Mouse (Mus musculus) spleen, adult 2 months (tissue): ENCODE data around the gene Myt1l. TPM values are rescaled to one million over a fixed set of nuclear protein-coding genes. Genes with fewer than 3 reads are reported as not detected.

Experiments used
- DNase-seq, 2 experiments: peaks; one replicate each; pipeline versions ENCODE4 v3.0.0 to v3.0.0-alpha.2; 2012 to 2021; ENCODE audit warnings: low spot score in 2 of 2, low read depth in 1 of 2
- H3K27ac ChIP-seq: fragments of 200-500 bp; 2 replicates; pipeline ENCODE4 v1.5.1; 2012; ENCODE audit warnings: low read length, inconsistent platforms; ENCODE audit not compliant: insufficient read depth
- H3K27me3 ChIP-seq: fragments of 200-500 bp; 2 replicates; pipeline ENCODE4 v1.6.1; 2012; ENCODE audit warnings: mild to moderate bottlenecking, moderate library complexity, low read length, inconsistent platforms; ENCODE audit not compliant: control insufficient read depth, insufficient read depth
- H3K36me3 ChIP-seq: fragments of 200-500 bp; 2 replicates; pipeline ENCODE4 v1.6.1; 2012; ENCODE audit warnings: mild to moderate bottlenecking, low read length, inconsistent platforms; ENCODE audit not compliant: control insufficient read depth, insufficient read depth
- H3K4me1 ChIP-seq: fragments of 200-500 bp; 2 replicates; pipeline ENCODE4 v1.6.1; 2011; ENCODE audit warnings: inconsistent platforms; ENCODE audit not compliant: control insufficient read depth, insufficient read depth, insufficient read length
- H3K4me3 ChIP-seq: fragments of 200-500 bp; 2 replicates; pipeline ENCODE4 v1.5.1; 2011; ENCODE audit warnings: mild to moderate bottlenecking, inconsistent platforms; ENCODE audit not compliant: insufficient read depth, insufficient read length; ENCODE audit errors: extremely low read depth
- CTCF ChIP-seq: fragments of 200-500 bp; IDR thresholded peaks from 2 replicates; pipeline ENCODE4 v1.5.1; 2011; ENCODE audit warnings: mild to moderate bottlenecking, inconsistent platforms; ENCODE audit not compliant: insufficient read depth, insufficient read length, insufficient replicate concordance; ENCODE audit errors: extremely low read depth
- POLR2A ChIP-seq: fragments of 200-500 bp; IDR thresholded peaks from 2 replicates; pipeline ENCODE4 v1.6.1; 2011; ENCODE audit warnings: low read depth, low read length, inconsistent platforms
- WGBS: fragments of 180-500 bp; shearing (Covaris S2); methylation state at CpG from one replicate; pipeline ENCODE4 v1.1.7; 2018; 5-methylcytosine and 5-hydroxymethylcytosine counted together
- polyA plus RNA-seq: library from polyadenylated mRNA; depleted of rRNA; stranded (reverse); fragments of >200 nt; gene quantifications from 2 replicates; pipeline ENCODE4 v1.2.3, GENCODE M21; 2012

The Myt1l gene
- polyA plus RNA-seq, 1 experiment: not detected

GRCm38 (mm10) chr12:29778901-29779300 is 250.7 kb downstream of the Myt1l start:
- H3K4me1 ChIP-seq: no peaks in the 10 kb centered on the region
- no peak overlapping the region for H3K4me3 ChIP-seq
- 85% methylated on average over 2 of the region's 2 CpGs for WGBS
- no peaks in the 10 kb centered on the region for H3K36me3 ChIP-seq
- H3K27ac ChIP-seq: no peak overlapping the region
- TF ChIP-seq CTCF (no peak), POLR2A (no peak)
- DNase-seq: no peak
- H3K27me3 ChIP-seq: no peaks in the 10 kb centered on the region

- no peak for TF ChIP-seq CTCF
- no peak for TF ChIP-seq POLR2A
- H3K27ac ChIP-seq: no peak overlapping the region
- DNase-seq: no peak
- H3K27me3 ChIP-seq: no peaks in the 10 kb centered on the region
- H3K4me1 ChIP-seq: no peaks in the 10 kb centered on the region
- no peaks in the 10 kb centered on the region for H3K36me3 ChIP-seq
- H3K4me3 ChIP-seq: no peak overlapping the region
- 50% methylated on average over 16 of the region's 16 CpGs for WGBS
Measured at GRCm38 (mm10) chr12:29789319-29790050, 261.3 kb downstream of the Myt1l start.

GRCm38 (mm10) chr12:29790051-29790386 is 261.8 kb downstream of the Myt1l start:
- H3K36me3 ChIP-seq: no peaks in the 10 kb centered on the region
- no peak overlapping the region for H3K27ac ChIP-seq
- no peaks in the 10 kb centered on the region for H3K4me1 ChIP-seq
- DNase-seq: no peak
- H3K27me3 ChIP-seq: no peaks in the 10 kb centered on the region
- no peak overlapping the region for H3K4me3 ChIP-seq
- no peak for TF ChIP-seq CTCF
- TF ChIP-seq POLR2A: no peak
- WGBS: 55% methylated on average over 4 of the region's 4 CpGs

- TF ChIP-seq POLR2A (no peak), CTCF (no peak)
- H3K27me3 ChIP-seq: no peaks in the 10 kb centered on the region
- 82% methylated on average over 5 of the region's 5 CpGs for WGBS
- no peak for DNase-seq
- H3K4me3 ChIP-seq: no peak overlapping the region
- no peaks in the 10 kb centered on the region for H3K36me3 ChIP-seq
- no peaks in the 10 kb centered on the region for H3K4me1 ChIP-seq
- H3K27ac ChIP-seq: no peak overlapping the region
Measured at GRCm38 (mm10) chr12:29792998-29793397, 264.8 kb downstream of the Myt1l start.

- Histone ChIP-seq H3K4me1 (no peaks in the 10 kb centered on the region), H3K27ac (no peak overlapping the region), H3K36me3 (no peaks in the 10 kb centered on the region), H3K4me3 (no peak overlapping the region), H3K27me3 (no peaks in the 10 kb centered on the region)
- no peak for DNase-seq
- 77% methylated on average over 5 of the region's 5 CpGs for WGBS
- TF ChIP-seq CTCF (no peak), POLR2A (no peak)
Measured at GRCm38 (mm10) chr12:29795107-29795673, 267.0 kb downstream of the Myt1l start.

- no peak overlapping the region for H3K27ac ChIP-seq
- no peak for DNase-seq
- no peaks in the 10 kb centered on the region for H3K27me3 ChIP-seq
- TF ChIP-seq CTCF (no peak), POLR2A (no peak)
- WGBS: 47% methylated on average over 3 of the region's 3 CpGs
- no peak overlapping the region for H3K4me3 ChIP-seq
- H3K36me3 ChIP-seq: no peaks in the 10 kb centered on the region
- H3K4me1 ChIP-seq: no peaks in the 10 kb centered on the region
Measured at GRCm38 (mm10) chr12:29798595-29799391, 270.6 kb downstream of the Myt1l start.
